In the genomic region with DNA sequence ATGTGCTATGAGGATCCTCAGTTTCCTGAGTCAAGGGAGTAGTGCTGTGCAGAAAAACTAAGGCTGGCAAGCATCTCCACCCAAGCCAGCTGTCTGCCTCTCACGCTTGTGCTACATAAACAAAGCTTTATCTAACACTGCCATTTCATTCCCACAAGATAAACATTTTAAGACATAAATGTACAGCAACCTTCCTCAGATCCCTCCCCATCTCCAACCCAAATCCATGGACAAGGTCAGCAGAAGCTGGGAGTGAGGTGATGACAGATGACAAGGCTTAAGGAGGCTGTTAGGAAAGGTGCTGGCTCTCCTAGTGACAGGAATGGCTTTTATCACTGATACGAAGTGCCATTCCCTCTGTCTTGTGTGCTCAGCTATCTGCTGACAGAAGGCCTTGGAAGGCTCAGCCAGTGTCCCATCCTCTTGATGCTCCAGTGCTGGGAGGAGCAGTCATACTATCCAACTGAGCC, we compare ENCODE assay signal across 26 mouse cellular contexts. TPM values are rescaled to one million over a fixed set of nuclear protein-coding genes. Genes with fewer than 3 reads are reported as not detected.
DNase-seq lines count a peak whose midpoint lies in the region; ATAC-seq and TF ChIP-seq lines count a peak whose summit lies in the region.
"Had no signal": no experiment of that assay in that cellular context is flagged by ENCODE, and none has a peak within 500 bp of the region (broad histone marks: within the 10 kb centered on the region; RNA-seq: fewer than 3 reads in every experiment).

No protein-coding gene starts in this region.

- 9% methylated on average over 2 of the region's 2 CpGs for WGBS in heart, embryonic 11.5 days (ENCODE audit: insufficient replicate concordance)
- WGBS in lung, adult 2 months = 36% methylated on average over 2 of the region's 2 CpGs
- 75% methylated on average over 2 of the region's 2 CpGs for WGBS in kidney, adult 2 months
- WGBS in hindbrain, embryonic 10.5 days = 82% methylated on average over 2 of the region's 2 CpGs

- no peak for DNase-seq in heart, postnatal 36 days
- peak; percentile 12 to 39 for DNase-seq in lung, adult 18-20 months
- DNase-seq in lung, adult 2 months = no peak
- DNase-seq in lung, postnatal 10 days = peak; percentile 60
- no peak for DNase-seq in kidney, adult 2 months
- DNase-seq in hindbrain, embryonic 10.5 days (ENCODE audit: low spot score) = no peak
- DNase-seq: adrenal gland, adult 2 months; cerebellum, adult 11-12 months; cerebellum, postnatal 10 days; gastrocnemius, postnatal 25 days; kidney, adult 11 months; kidney, postnatal 4 days; liver, postnatal 0 days had no signal

- H3K4me1 ChIP-seq in heart, embryonic 11.5 days (ENCODE audit: control insufficient read depth, insufficient read depth, low read length) = peaks cover 22% of the 10 kb centered on the region
- H3K4me1 ChIP-seq in lung, adult 2 months (ENCODE audit: control insufficient read depth, insufficient read depth, low read length) = peaks cover 9% of the 10 kb centered on the region
- H3K4me1 ChIP-seq in kidney, adult 2 months (ENCODE audit: control insufficient read depth, insufficient read depth, low read length) = no peaks in the 10 kb centered on the region
- H3K4me1 ChIP-seq in hindbrain, embryonic 10.5 days (replicated peaks) = no peaks in the 10 kb centered on the region
- H3K4me1 ChIP-seq: embryonic facial prominence, embryonic 10.5 days; forebrain, embryonic 15.5 days; neural tube, embryonic 13.5 days had no signal

- H3K4me3 ChIP-seq in heart, embryonic 11.5 days (ENCODE audit: low read depth, low read length) = no peak overlapping the region
- no peak overlapping the region for H3K4me3 ChIP-seq in lung, adult 2 months (replicated peaks; ENCODE audit: extremely low read depth, low read depth, low read length)
- H3K4me3 ChIP-seq in kidney, adult 2 months (ENCODE audit: insufficient read depth, low read depth, low read length) = no peak overlapping the region
- H3K4me3 ChIP-seq in hindbrain, embryonic 10.5 days = no peak overlapping the region
- H3K4me3 ChIP-seq: embryonic facial prominence, embryonic 10.5 days; forebrain, embryonic 15.5 days; heart, embryonic 13.5 days; myocyte; neural tube, embryonic 13.5 days had no signal

- no peak overlapping the region for H3K27ac ChIP-seq in heart, embryonic 11.5 days (ENCODE audit: low read depth, low read length)
- H3K27ac ChIP-seq in kidney, adult 2 months (ENCODE audit: insufficient read depth, low read depth, low read length) = no peak overlapping the region
- no peak overlapping the region for H3K27ac ChIP-seq in hindbrain, embryonic 10.5 days
- H3K27ac ChIP-seq: embryonic facial prominence, embryonic 10.5 days; forebrain, embryonic 15.5 days; heart, embryonic 13.5 days; hindbrain, postnatal 0 days; neural tube, embryonic 13.5 days had no signal

- peaks cover 17% of the 10 kb centered on the region for H3K27me3 ChIP-seq in heart, embryonic 11.5 days (ENCODE audit: control insufficient read depth, insufficient read depth, low read length)
- H3K27me3 ChIP-seq in kidney, adult 2 months (replicated peaks; ENCODE audit: control insufficient read depth, insufficient read depth, low read length) = no peaks in the 10 kb centered on the region
- no peaks in the 10 kb centered on the region for H3K27me3 ChIP-seq in hindbrain, embryonic 10.5 days (ENCODE audit: insufficient read depth, poor library complexity, severe bottlenecking)
- H3K27me3 ChIP-seq: forebrain, embryonic 15.5 days; neural tube, embryonic 13.5 days; Patski had no signal

- H3K4me2 ChIP-seq in heart, embryonic 11.5 days = no peak overlapping the region
- H3K4me2 ChIP-seq: forebrain, embryonic 15.5 days; heart, embryonic 13.5 days; neural tube, embryonic 13.5 days had no signal

- TF ChIP-seq POLR2A in lung, adult 2 months (IDR thresholded peaks at IDR 0.05; ENCODE audit: borderline replicate concordance, extremely low read depth, low read depth, low read length) = no peak
- no peak for TF ChIP-seq POLR2A in kidney, adult 2 months (IDR thresholded peaks at IDR 0.05; ENCODE audit: low read depth, low read length)

- ATAC-seq in heart, embryonic 11.5 days (replicated peaks; ENCODE audit: insufficient number of reproducible peaks, low FRiP score, low TSS enrichment) = peak; percentile 64; the same call in 1 of the 2 replicates
- ATAC-seq: forebrain, embryonic 15.5 days; hindbrain, postnatal 0 days; liver, postnatal 0 days; midbrain, embryonic 16.5 days; Patski had no signal

- H3K36me3 ChIP-seq in heart, embryonic 11.5 days (ENCODE audit: control insufficient read depth, insufficient read depth, low read length) = no peaks in the 10 kb centered on the region
- H3K36me3 ChIP-seq in kidney, adult 2 months (ENCODE audit: control insufficient read depth, insufficient read depth, low read length) = no peaks in the 10 kb centered on the region
- no peaks in the 10 kb centered on the region for H3K36me3 ChIP-seq in hindbrain, embryonic 10.5 days
- H3K36me3 ChIP-seq: embryonic facial prominence, embryonic 10.5 days; forebrain, embryonic 15.5 days; heart, embryonic 13.5 days; neural tube, embryonic 13.5 days had no signal

- H3K9me3 ChIP-seq in heart, embryonic 11.5 days (replicated peaks; ENCODE audit: control insufficient read depth, low read length) = no peaks in the 10 kb centered on the region
- no peaks in the 10 kb centered on the region for H3K9me3 ChIP-seq in hindbrain, embryonic 10.5 days
- H3K9me3 ChIP-seq: embryonic facial prominence, embryonic 10.5 days; forebrain, embryonic 15.5 days; heart, embryonic 13.5 days; neural tube, embryonic 13.5 days had no signal

- intact Hi-C loops in heart, postnatal 36 days (cut with DNase I) = no loop called here

- TF ChIP-seq CTCF in lung, adult 2 months (IDR thresholded peaks at IDR 0.05; ENCODE audit: insufficient read depth, low read length) = no peak
- TF ChIP-seq CTCF in kidney, adult 2 months (conservative IDR thresholded peaks at IDR 0.05; ENCODE audit: insufficient read depth, insufficient read length, low read depth, low read length) = no peak

- no peak overlapping the region for H3K9ac ChIP-seq in heart, embryonic 11.5 days (ENCODE audit: low read depth, low read length)
- H3K9ac ChIP-seq: forebrain, embryonic 15.5 days; heart, embryonic 13.5 days; liver, postnatal 0 days; neural tube, embryonic 13.5 days had no signal

RNA-seq across cellular contexts. Expression of gene Sstr4, which starts 21.5 kb away (rescaled TPM):
- 1.2 and 1.7 TPM in 2 replicates for polyA plus RNA-seq in heart, embryonic 11.5 days (2014; fragmentation: Nextera tagmentation; extraction: Ambion mirVana)
- 1 to 10 TPM; 1.0 to 1.9 TPM for total RNA-seq in heart, postnatal 36 days (2021)
- polyA plus RNA-seq in lung, adult 2 months (2012; rRNA removed) = 8.3 and 10.8 TPM in 2 replicates
- 0.34 and 0.36 TPM in 2 replicates for polyA plus RNA-seq in kidney, adult 2 months (2012; rRNA removed)
- 0.45 and 0.63 TPM in 2 replicates for polyA plus RNA-seq in hindbrain, embryonic 10.5 days (2016; fragmentation: Nextera tagmentation; extraction: Ambion mirVana)
- total RNA-seq: hematopoietic stem cell, adult 5-6 weeks; liver, adult 2 months; megakaryocyte-erythroid progenitor cell, adult 5-6 weeks had no signal
- polyA plus RNA-seq: liver, adult 2 months; liver, postnatal 0 days; myocyte; Patski; testis, adult 2 months had no signal

RNA-seq across cellular contexts. Expression of gene Thbd, which starts 34.4 kb away (rescaled TPM):
- polyA plus RNA-seq in heart, embryonic 11.5 days (2014; fragmentation: Nextera tagmentation; extraction: Ambion mirVana) = 18.5 and 19.2 TPM in 2 replicates
- 10 to 100 TPM; 38.4 to 51.7 TPM for total RNA-seq in heart, postnatal 36 days (2021)
- 550 and 598 TPM in 2 replicates for polyA plus RNA-seq in lung, adult 2 months (2012; rRNA removed)
- polyA plus RNA-seq in kidney, adult 2 months (2012; rRNA removed) = 28.4 and 30.6 TPM in 2 replicates
- 6.8 and 7.8 TPM in 2 replicates for polyA plus RNA-seq in hindbrain, embryonic 10.5 days (2016; fragmentation: Nextera tagmentation; extraction: Ambion mirVana)
- polyA plus RNA-seq: Patski had no signal

Comparison
In these comparisons a context has a peak if more than half of its experiments do, and no peak if none do; other contexts are left out.
1. DNase-seq: peak in lung, adult 18-20 months (2 of 2) and lung, postnatal 10 days (single experiment); none in heart, postnatal 36 days (0 of 2), lung, adult 2 months (single experiment), kidney, adult 2 months (single experiment) and hindbrain, embryonic 10.5 days (single experiment).
2. RNA of gene Thbd, which starts 34.4 kb away (polyA plus RNA-seq): 550 to 598 TPM in lung, adult 2 months; 28.4 to 30.6 TPM in kidney, adult 2 months, 18.5 to 19.2 TPM in heart, embryonic 11.5 days and 6.8 to 7.8 TPM in hindbrain, embryonic 10.5 days; every median in the first group is over 10 times any median in the second.